In genomic region chr16:10872825-10873360, GRCm38 (mm10) we compare ENCODE assay signal across 13 mouse cellular contexts. TPM values are rescaled to one million over a fixed set of nuclear protein-coding genes. Genes with fewer than 3 reads are reported as not detected.
DNase-seq lines count a peak whose midpoint lies in the region; ATAC-seq and TF ChIP-seq lines count a peak whose summit lies in the region.
"Had no signal": no experiment of that assay in that cellular context is flagged by ENCODE, and none has a peak within 500 bp of the region (broad histone marks: within the 10 kb centered on the region; RNA-seq: fewer than 3 reads in every experiment).

No protein-coding gene starts in this region.

- H3K4me3 ChIP-seq in kidney, embryonic 16.5 days (ENCODE audit: low read length) = no peak overlapping the region
- no peak overlapping the region for H3K4me3 ChIP-seq in kidney, adult 2 months (ENCODE audit: insufficient read depth, low read depth, low read length)
- no peak overlapping the region for H3K4me3 ChIP-seq in thymus, adult 2 months (ENCODE audit: control insufficient read depth, insufficient read depth, low read length)
- H3K4me3 ChIP-seq: embryonic facial prominence, embryonic 13.5 days; embryonic facial prominence, embryonic 15.5 days; erythroblast, embryonic 14.5 days; forebrain, embryonic 13.5 days; forebrain, embryonic 15.5 days had no signal

- WGBS in kidney, embryonic 16.5 days = 71% methylated on average over 4 of the region's 4 CpGs
- WGBS in kidney, adult 2 months = 62% methylated on average over 4 of the region's 4 CpGs
- 60% methylated on average over 4 of the region's 4 CpGs for WGBS in thymus, adult 2 months

- H3K9ac ChIP-seq in kidney, embryonic 16.5 days (replicated peaks; ENCODE audit: low read length) = no peak overlapping the region
- H3K9ac ChIP-seq: embryonic facial prominence, embryonic 13.5 days; embryonic facial prominence, embryonic 15.5 days; forebrain, embryonic 13.5 days; forebrain, embryonic 15.5 days had no signal

- H3K36me3 ChIP-seq in kidney, embryonic 16.5 days (ENCODE audit: insufficient read depth, low read length) = no peaks in the 10 kb centered on the region
- H3K36me3 ChIP-seq in kidney, adult 2 months (ENCODE audit: control insufficient read depth, insufficient read depth, low read length) = no peaks in the 10 kb centered on the region
- H3K36me3 ChIP-seq in thymus, adult 2 months (ENCODE audit: control insufficient read depth, insufficient read depth, low read length) = no peaks in the 10 kb centered on the region
- H3K36me3 ChIP-seq: embryonic facial prominence, embryonic 13.5 days; embryonic facial prominence, embryonic 15.5 days; forebrain, embryonic 15.5 days had no signal

- H3K9me3 ChIP-seq in kidney, embryonic 16.5 days (ENCODE audit: low read length) = no peaks in the 10 kb centered on the region
- H3K9me3 ChIP-seq: embryonic facial prominence, embryonic 13.5 days; embryonic facial prominence, embryonic 15.5 days; forebrain, embryonic 13.5 days; forebrain, embryonic 15.5 days had no signal

- no peak for TF ChIP-seq POLR2A in kidney, adult 2 months (IDR thresholded peaks at IDR 0.05; ENCODE audit: low read depth, low read length)
- no peak for TF ChIP-seq POLR2A in thymus, adult 2 months (IDR thresholded peaks at IDR 0.05; ENCODE audit: control insufficient read depth, extremely low read depth, insufficient read depth, low read length, poor library complexity)

- no peak overlapping the region for H3K27ac ChIP-seq in kidney, embryonic 16.5 days (ENCODE audit: low read length)
- no peak overlapping the region for H3K27ac ChIP-seq in kidney, adult 2 months (ENCODE audit: insufficient read depth, low read depth, low read length)
- H3K27ac ChIP-seq in thymus, adult 2 months (ENCODE audit: control insufficient read depth, insufficient read depth, low read length) = no peak overlapping the region
- H3K27ac ChIP-seq: embryonic facial prominence, embryonic 13.5 days; embryonic facial prominence, embryonic 15.5 days; forebrain, embryonic 13.5 days; forebrain, embryonic 15.5 days had no signal

- H3K4me1 ChIP-seq in kidney, embryonic 16.5 days (ENCODE audit: insufficient read depth, low read length) = no peaks in the 10 kb centered on the region
- no peaks in the 10 kb centered on the region for H3K4me1 ChIP-seq in kidney, adult 2 months (ENCODE audit: control insufficient read depth, insufficient read depth, low read length)
- H3K4me1 ChIP-seq in thymus, adult 2 months (replicated peaks; ENCODE audit: control insufficient read depth, insufficient read depth, low read length) = peaks cover 10% of the 10 kb centered on the region
- H3K4me1 ChIP-seq: forebrain, embryonic 15.5 days had no signal

- H3K27me3 ChIP-seq in kidney, embryonic 16.5 days (ENCODE audit: insufficient read depth, low read length) = no peaks in the 10 kb centered on the region
- H3K27me3 ChIP-seq in kidney, adult 2 months (replicated peaks; ENCODE audit: control insufficient read depth, insufficient read depth, low read length) = no peaks in the 10 kb centered on the region
- H3K27me3 ChIP-seq in thymus, adult 2 months (ENCODE audit: control insufficient read depth, insufficient read depth, low read length) = no peaks in the 10 kb centered on the region
- H3K27me3 ChIP-seq: embryonic facial prominence, embryonic 15.5 days; forebrain, embryonic 13.5 days; forebrain, embryonic 15.5 days had no signal

- no peak overlapping the region for H3K4me2 ChIP-seq in kidney, embryonic 16.5 days (replicated peaks; ENCODE audit: low read depth, low read length)
- H3K4me2 ChIP-seq: embryonic facial prominence, embryonic 13.5 days; embryonic facial prominence, embryonic 15.5 days; forebrain, embryonic 13.5 days; forebrain, embryonic 15.5 days had no signal

- no peak for ATAC-seq in kidney, embryonic 16.5 days (ENCODE audit: low FRiP score, low TSS enrichment)
- ATAC-seq in frontal cortex, adult (ENCODE audit: low TSS enrichment) = no peak

- no peak for TF ChIP-seq CTCF in kidney, adult 2 months (conservative IDR thresholded peaks at IDR 0.05; ENCODE audit: insufficient read depth, insufficient read length, low read depth, low read length)
- no peak for TF ChIP-seq CTCF in thymus, adult 2 months (IDR thresholded peaks at IDR 0.05; ENCODE audit: borderline replicate concordance, control insufficient read depth, extremely low read depth, insufficient read depth, low read length, poor library complexity)

- peak; percentile 22 for DNase-seq in kidney, adult 11 months
- DNase-seq in kidney, adult 2 months = peak; percentile 30
- no peak for DNase-seq in kidney, adult 9 months
- DNase-seq in thymus, postnatal 0 days (ENCODE audit: low spot score) = peak; percentile 24
- DNase-seq in thymus, adult 2 months = no peak
- peak; percentile 94 for DNase-seq in fat pad, adult 2 months (ENCODE audit: extremely low read depth, low read depth, low spot score)

RNA-seq across cellular contexts. Expression of gene Rmi2, which starts 38.0 kb away (rescaled TPM):
- polyA plus RNA-seq in kidney, embryonic 16.5 days (2015; fragmentation: Nextera tagmentation; extraction: Ambion mirVana) = 2.9 and 3.5 TPM in 2 replicates
- 0.10 and 0.27 TPM in 2 replicates for polyA plus RNA-seq in kidney, adult 2 months (2012; rRNA removed)
- 8.6 and 12.6 TPM in 2 replicates for polyA plus RNA-seq in thymus, postnatal 0 days (2015; fragmentation: Nextera tagmentation; extraction: Ambion mirVana)
- polyA plus RNA-seq in thymus, adult 2 months (2012; rRNA removed) = 23.0 and 59.4 TPM in 2 replicates

Comparison
In these comparisons a context has a peak if more than half of its experiments do, and no peak if none do; other contexts are left out.
1. DNase-seq: peak in kidney, adult 11 months (single experiment), kidney, adult 2 months (single experiment), thymus, postnatal 0 days (single experiment) and fat pad, adult 2 months (single experiment); none in kidney, adult 9 months (single experiment) and thymus, adult 2 months (single experiment).